Mouse (Mus musculus) cerebellum, adult 2 months (tissue): ENCODE results near the gene Anapc4. TPM values are rescaled to one million over a fixed set of nuclear protein-coding genes. Genes with fewer than 3 reads are reported as not detected.
A peak's percentile ranks its signal among the peaks of the same experiment; 100 is the strongest.

Experiments
- DNase-seq, 2 experiments: peaks; one replicate each; pipeline ENCODE4 v3.0.0; 2021
- H3K27ac ChIP-seq: fragments of 200-500 bp; 2 replicates; pipeline ENCODE4 v1.5.1; 2012; ENCODE audit warnings: low read length, control low read depth, inconsistent platforms; ENCODE audit not compliant: insufficient read depth
- H3K27me3 ChIP-seq: fragments of 200-500 bp; 2 replicates; pipeline ENCODE4 v1.6.1; 2012; ENCODE audit warnings: inconsistent platforms, mild to moderate bottlenecking, low read length, moderate library complexity; ENCODE audit not compliant: control insufficient read depth, insufficient read depth
- H3K4me1 ChIP-seq: fragments of 200-500 bp; 2 replicates; pipeline ENCODE4 v1.6.1; 2011; ENCODE audit warnings: low read length; ENCODE audit not compliant: control insufficient read depth, insufficient read depth
- H3K4me3 ChIP-seq: fragments of 200-500 bp; replicated peaks from 2 replicates; pipeline ENCODE3; 2011; ENCODE audit warnings: mild to moderate bottlenecking, low read depth, low read length, control low read depth; ENCODE audit not compliant: insufficient read depth
- CTCF ChIP-seq: fragments of 200-500 bp; IDR thresholded peaks from 2 replicates; pipeline ENCODE4 v1.5.1; 2011; ENCODE audit warnings: low read depth, mild to moderate bottlenecking, control low read depth, low read length, moderate library complexity, borderline replicate concordance; ENCODE audit not compliant: insufficient read depth
- POLR2A ChIP-seq: fragments of 200-500 bp; IDR thresholded peaks from 2 replicates; pipeline ENCODE4 v1.6.1; 2011; ENCODE audit warnings: low read length, control low read depth, borderline replicate concordance; ENCODE audit not compliant: insufficient read depth
- WGBS: fragments of 180-500 bp; shearing (Covaris S2); methylation state at CpG from one replicate; pipeline ENCODE4 v1.1.7; 2018; 5-methylcytosine and 5-hydroxymethylcytosine counted together
- polyA plus RNA-seq: library from polyadenylated mRNA; depleted of rRNA; stranded (reverse); fragments of >200 nt; gene quantifications from 2 replicates; pipeline ENCODE4 v1.2.3, GENCODE M21; 2012

The Anapc4 gene
- polyA plus RNA-seq, 1 experiment: 111 TPM

GRCm38 (mm10) chr5:52878847-52879246 is 45.0 kb downstream of the Anapc4 start:
- no peaks in the 10 kb centered on the region for H3K27me3 ChIP-seq
- H3K27ac ChIP-seq: no peak overlapping the region
- no peaks in the 10 kb centered on the region for H3K4me1 ChIP-seq
- 4% methylated on average over 8 of the region's 14 CpGs for WGBS
- TF ChIP-seq CTCF (peak; percentile 82), POLR2A (no peak)
- peak; percentile 68 to 72 for DNase-seq
- no peak overlapping the region for H3K4me3 ChIP-seq

GRCm38 (mm10) chr5:52879926-52880325 is 46.1 kb downstream of the Anapc4 start:
- no peaks in the 10 kb centered on the region for H3K27me3 ChIP-seq
- no peak for DNase-seq
- no peak overlapping the region for H3K4me3 ChIP-seq
- TF ChIP-seq CTCF (no peak), POLR2A (no peak)
- WGBS: 94% methylated on average over 6 of the region's 6 CpGs
- H3K27ac ChIP-seq: no peak overlapping the region
- H3K4me1 ChIP-seq: no peaks in the 10 kb centered on the region

- H3K27ac ChIP-seq: no peak overlapping the region
- no peaks in the 10 kb centered on the region for H3K4me1 ChIP-seq
- no peaks in the 10 kb centered on the region for H3K27me3 ChIP-seq
- WGBS: 60% methylated on average over 2 of the region's 2 CpGs
- no peak for DNase-seq
- H3K4me3 ChIP-seq: no peak overlapping the region
- no peak for TF ChIP-seq POLR2A
- TF ChIP-seq CTCF: no peak
Observed at GRCm38 (mm10) chr5:52882446-52882845, 48.6 kb downstream of the Anapc4 start.

- H3K27ac ChIP-seq: no peak overlapping the region
- 48% methylated on average over 12 of the region's 12 CpGs for WGBS
- H3K4me1 ChIP-seq: no peaks in the 10 kb centered on the region
- no peak overlapping the region for H3K4me3 ChIP-seq
- H3K27me3 ChIP-seq: no peaks in the 10 kb centered on the region
- TF ChIP-seq CTCF (peak; percentile 65; the same call in 1 of the 2 replicates), POLR2A (no peak)
- DNase-seq: peak; percentile 39 to 55
Observed at GRCm38 (mm10) chr5:52887085-52887484, 53.3 kb downstream of the Anapc4 start.

- Histone ChIP-seq H3K4me1 (no peaks in the 10 kb centered on the region), H3K27ac (no peak overlapping the region), H3K27me3 (no peaks in the 10 kb centered on the region), H3K4me3 (no peak overlapping the region)
- DNase-seq: no peak
- WGBS: 84% methylated on average over 7 of the region's 7 CpGs
- no peak for TF ChIP-seq POLR2A
- no peak for TF ChIP-seq CTCF
Observed at GRCm38 (mm10) chr5:52889919-52890318, 56.1 kb downstream of the Anapc4 start.

- no peak overlapping the region for H3K27ac ChIP-seq
- DNase-seq: no peak
- no peak for TF ChIP-seq POLR2A
- TF ChIP-seq CTCF: no peak
- 45% methylated on average over 12 of the region's 12 CpGs for WGBS
- no peak overlapping the region for H3K4me3 ChIP-seq
- no peaks in the 10 kb centered on the region for H3K27me3 ChIP-seq
- no peaks in the 10 kb centered on the region for H3K4me1 ChIP-seq
Observed at GRCm38 (mm10) chr5:52891949-52892835, 58.4 kb downstream of the Anapc4 start.

GRCm38 (mm10) chr5:52893938-52894337 is 60.1 kb downstream of the Anapc4 start:
- TF ChIP-seq CTCF (no peak), POLR2A (no peak)
- no peaks in the 10 kb centered on the region for H3K4me1 ChIP-seq
- no peak for DNase-seq
- H3K27me3 ChIP-seq: no peaks in the 10 kb centered on the region
- 73% methylated on average over 5 of the region's 5 CpGs for WGBS
- H3K4me3 ChIP-seq: no peak overlapping the region
- no peak overlapping the region for H3K27ac ChIP-seq

GRCm38 (mm10) chr5:52904246-52904645 is 70.4 kb downstream of the Anapc4 start:
- H3K4me1 ChIP-seq: no peaks in the 10 kb centered on the region; the same call in 1 of the 2 replicates
- no peak overlapping the region for H3K27ac ChIP-seq
- WGBS: 64% methylated on average over 4 of the region's 4 CpGs
- TF ChIP-seq POLR2A (no peak), CTCF (no peak)
- DNase-seq: no peak
- H3K4me3 ChIP-seq: no peak overlapping the region
- H3K27me3 ChIP-seq: no peaks in the 10 kb centered on the region
